Mouse (Mus musculus): ENCODE data around the gene Rgl1. TPM values are rescaled to one million over a fixed set of nuclear protein-coding genes. Genes with fewer than 3 reads are reported as not detected.
"Not testable (repeated sequence)": the region's sequence is repeated elsewhere in the genome, so short reads cannot be mapped to it uniquely, and the experiment has no call there.

The Rgl1 gene
- polyA plus RNA-seq, 1 experiment from 2014 or later = 32.7 TPM

DNA sequence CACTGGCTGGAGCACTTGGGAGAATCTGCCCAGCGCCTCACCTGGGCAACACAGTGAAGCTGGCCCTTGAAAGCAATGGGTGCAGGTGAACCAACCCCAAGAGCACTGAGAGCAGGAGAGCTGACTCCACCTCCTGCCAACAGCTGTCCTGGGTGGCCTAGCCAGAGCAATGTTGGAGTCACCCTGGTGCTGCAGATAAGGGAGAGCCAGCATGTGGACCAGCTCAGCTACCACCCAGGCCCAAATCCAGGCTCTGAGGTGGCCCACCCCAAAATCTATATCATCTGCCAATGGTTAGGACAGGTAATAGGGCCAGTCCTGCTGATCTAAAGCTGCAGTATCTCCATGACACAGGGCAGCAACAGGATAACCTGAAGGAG lies 114.7 kb downstream of the Rgl1 start:
- ATAC-seq (ENCODE audit: insufficient number of reproducible peaks, low FRiP score, low TSS enrichment, low read depth) = no peak
- no peaks in the 10 kb centered on the region for H3K4me1 ChIP-seq (ENCODE audit: control insufficient read depth, insufficient read depth, low read length)
- no peaks in the 10 kb centered on the region for H3K27me3 ChIP-seq (ENCODE audit: control insufficient read depth, insufficient read depth, low read length)
- 84% methylated on average over 1 of the region's 1 CpGs for WGBS
- H3K4me2 ChIP-seq (ENCODE audit: low read depth, severe bottlenecking) = no peak overlapping the region
- no peak for DNase-seq (ENCODE audit: low spot score)
- H3K9me3 ChIP-seq (ENCODE audit: control insufficient read depth, low read length) = no peaks in the 10 kb centered on the region
- H3K4me3 ChIP-seq (ENCODE audit: low read depth, low read length) = no peak overlapping the region
- H3K9ac ChIP-seq (ENCODE audit: low read length) = no peak overlapping the region
- no peaks in the 10 kb centered on the region for H3K36me3 ChIP-seq (ENCODE audit: control insufficient read depth, insufficient read depth, low read length)
- H3K27ac ChIP-seq (replicated peaks; ENCODE audit: low read depth, low read length) = no peak overlapping the region

DNA sequence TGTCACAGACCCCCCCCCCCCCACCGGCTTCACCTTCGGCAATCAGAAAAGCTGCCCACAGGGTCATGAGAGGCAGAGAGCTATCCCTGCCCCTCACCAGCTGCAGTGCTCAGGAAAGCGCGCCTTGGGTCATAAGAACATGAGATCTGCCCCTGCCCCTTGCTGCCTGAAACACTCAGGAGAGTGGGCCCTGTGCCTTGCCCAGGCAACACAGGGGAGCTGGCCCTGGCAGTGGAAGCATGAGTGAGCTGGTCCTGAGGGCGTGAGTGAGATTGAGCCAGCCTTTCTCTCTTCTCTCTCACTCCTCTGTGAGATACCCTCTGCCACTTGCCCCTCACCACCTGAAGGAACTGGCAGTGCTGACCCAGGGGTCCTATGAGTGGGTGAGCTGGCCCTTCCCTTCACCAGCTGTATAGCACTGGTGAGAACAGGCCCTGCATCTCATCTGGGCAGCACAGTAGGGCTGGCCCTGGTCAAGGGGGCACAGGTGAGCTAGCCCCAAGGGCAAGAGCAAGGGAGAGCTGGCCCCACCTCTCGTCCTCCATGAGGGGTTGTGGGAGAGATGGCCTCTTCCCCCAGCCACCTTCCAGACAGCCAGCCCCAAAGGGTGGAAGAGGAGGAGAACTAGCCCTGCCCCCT lies 115.2 kb downstream of the Rgl1 start:
- Histone ChIP-seq H3K9me3 (ENCODE audit: control insufficient read depth, low read length) (no peaks in the 10 kb centered on the region), H3K27me3 (ENCODE audit: control insufficient read depth, insufficient read depth, low read length) (no peaks in the 10 kb centered on the region), H3K4me3 (ENCODE audit: low read depth, low read length) (no peak overlapping the region), H3K4me1 (ENCODE audit: control insufficient read depth, insufficient read depth, low read length) (no peaks in the 10 kb centered on the region), H3K27ac (replicated peaks; ENCODE audit: low read depth, low read length) (no peak overlapping the region), H3K9ac (ENCODE audit: low read length) (no peak overlapping the region), H3K36me3 (ENCODE audit: control insufficient read depth, insufficient read depth, low read length) (no peaks in the 10 kb centered on the region), H3K4me2 (ENCODE audit: low read depth, severe bottlenecking) (no peak overlapping the region)
- WGBS = 79% methylated on average over 6 of the region's 6 CpGs
- ATAC-seq (ENCODE audit: insufficient number of reproducible peaks, low FRiP score, low TSS enrichment, low read depth) = no peak
- DNase-seq (ENCODE audit: low spot score) = no peak

DNA sequence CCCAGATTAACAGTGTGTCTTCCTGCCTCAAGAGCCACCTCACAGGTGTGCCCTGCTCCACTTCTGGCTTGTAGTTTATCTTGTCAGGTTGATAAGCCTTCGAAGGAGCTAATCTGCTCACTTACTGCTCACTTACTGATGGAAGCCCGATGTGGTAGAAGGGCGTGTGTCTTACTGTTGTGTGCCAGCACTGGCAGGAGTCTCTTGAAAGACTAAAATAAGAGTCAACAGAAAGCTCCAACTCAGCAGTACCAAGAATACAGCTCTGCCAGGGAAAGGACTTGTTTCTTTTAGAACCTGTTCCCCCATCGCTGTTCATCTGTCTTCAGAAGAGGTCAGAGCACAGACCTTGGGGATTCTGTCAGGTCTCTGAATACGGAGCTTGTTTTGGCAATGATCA lies 118.1 kb downstream of the Rgl1 start:
- 88% methylated on average over 5 of the region's 5 CpGs for WGBS
- Histone ChIP-seq H3K36me3 (ENCODE audit: control insufficient read depth, insufficient read depth, low read length) (no peaks in the 10 kb centered on the region), H3K9me3 (ENCODE audit: control insufficient read depth, low read length) (no peaks in the 10 kb centered on the region), H3K27ac (replicated peaks; ENCODE audit: low read depth, low read length) (no peak overlapping the region), H3K4me3 (ENCODE audit: low read depth, low read length) (no peak overlapping the region), H3K4me2 (ENCODE audit: low read depth, severe bottlenecking) (no peak overlapping the region), H3K27me3 (ENCODE audit: control insufficient read depth, insufficient read depth, low read length) (no peaks in the 10 kb centered on the region), H3K4me1 (ENCODE audit: control insufficient read depth, insufficient read depth, low read length) (no peaks in the 10 kb centered on the region), H3K9ac (ENCODE audit: low read length) (no peak overlapping the region)
- ATAC-seq (ENCODE audit: insufficient number of reproducible peaks, low FRiP score, low TSS enrichment, low read depth) (no peak), DNase-seq (ENCODE audit: low spot score) (no peak)

DNA sequence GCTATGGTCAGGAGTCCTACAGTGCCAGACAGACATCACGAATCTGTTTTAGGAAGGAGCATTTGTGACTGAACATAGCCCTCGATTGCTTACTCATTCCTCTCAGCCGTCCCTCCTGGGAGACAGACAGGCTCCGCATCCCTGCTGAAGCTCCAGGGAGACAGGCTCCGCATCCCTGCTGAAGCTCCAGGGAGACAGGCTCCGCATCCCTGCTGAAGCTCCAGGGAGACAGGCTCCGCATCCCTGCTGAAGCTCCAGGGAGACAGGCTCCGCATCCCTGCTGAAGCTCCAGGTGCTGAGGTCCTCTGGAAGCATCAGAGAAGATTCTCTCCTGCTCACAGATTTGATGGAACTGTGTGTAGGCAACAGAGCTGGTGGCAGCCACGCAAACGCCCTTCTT lies 123.9 kb downstream of the Rgl1 start:
- H3K27ac ChIP-seq (replicated peaks; ENCODE audit: low read depth, low read length); H3K4me2 ChIP-seq (ENCODE audit: low read depth, severe bottlenecking); H3K36me3 ChIP-seq (ENCODE audit: control insufficient read depth, insufficient read depth, low read length); H3K9me3 ChIP-seq (ENCODE audit: control insufficient read depth, low read length); ATAC-seq (ENCODE audit: insufficient number of reproducible peaks, low FRiP score, low TSS enrichment, low read depth); DNase-seq (ENCODE audit: low spot score); H3K4me3 ChIP-seq (ENCODE audit: low read depth, low read length); H3K9ac ChIP-seq (ENCODE audit: low read length); H3K27me3 ChIP-seq (ENCODE audit: control insufficient read depth, insufficient read depth, low read length): not testable (repeated sequence)
- peaks cover 14% of the 10 kb centered on the region for H3K4me1 ChIP-seq (ENCODE audit: control insufficient read depth, insufficient read depth, low read length)
- WGBS = 81% methylated on average over 10 of the region's 10 CpGs

DNA sequence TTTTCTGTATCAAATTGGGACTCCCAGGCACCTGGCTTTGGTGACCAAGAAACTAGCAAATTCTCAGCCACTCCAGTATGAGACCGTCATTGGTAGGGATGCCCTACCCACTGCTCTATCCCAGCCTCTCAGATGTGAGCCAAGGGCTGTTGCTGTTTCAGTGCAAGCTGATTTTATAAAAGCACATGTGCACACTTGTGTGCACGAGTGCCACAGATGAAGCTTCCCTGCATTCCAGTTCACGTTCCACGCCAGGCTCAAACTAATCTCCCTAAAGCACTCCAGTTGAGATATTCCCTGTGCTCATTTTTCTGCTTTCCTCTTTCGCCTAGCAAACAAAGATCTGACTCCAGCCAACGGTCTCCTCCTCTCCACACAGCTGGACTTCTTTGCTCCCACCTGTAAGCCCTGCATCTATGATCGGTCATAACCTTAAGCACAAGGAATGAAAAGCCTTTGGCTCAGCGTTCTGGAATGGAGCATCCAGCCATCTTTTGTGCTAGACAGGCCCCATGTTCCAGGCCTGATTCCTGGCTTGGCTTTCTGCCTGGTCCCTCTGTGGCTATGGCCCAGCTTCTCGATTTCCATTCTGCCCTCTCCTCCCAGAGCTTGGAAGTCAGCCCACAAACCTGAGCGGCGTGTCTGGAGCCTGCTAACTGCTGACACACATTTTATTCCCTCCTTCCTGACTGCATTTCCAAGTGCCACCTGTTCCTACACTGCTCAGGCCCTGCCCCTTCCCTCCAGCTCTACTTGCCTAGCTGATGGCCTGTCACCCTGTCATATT lies 125.8 kb downstream of the Rgl1 start:
- no peaks in the 10 kb centered on the region for H3K27me3 ChIP-seq (ENCODE audit: control insufficient read depth, insufficient read depth, low read length)
- H3K9ac ChIP-seq (ENCODE audit: low read length) = no peak overlapping the region
- H3K36me3 ChIP-seq (ENCODE audit: control insufficient read depth, insufficient read depth, low read length) = no peaks in the 10 kb centered on the region
- no peak overlapping the region for H3K27ac ChIP-seq (replicated peaks; ENCODE audit: low read depth, low read length)
- 71% methylated on average over 11 of the region's 11 CpGs for WGBS
- H3K9me3 ChIP-seq (ENCODE audit: control insufficient read depth, low read length) = no peaks in the 10 kb centered on the region
- H3K4me1 ChIP-seq (ENCODE audit: control insufficient read depth, insufficient read depth, low read length) = peaks cover 14% of the 10 kb centered on the region
- no peak overlapping the region for H3K4me3 ChIP-seq (ENCODE audit: low read depth, low read length)
- ATAC-seq (ENCODE audit: insufficient number of reproducible peaks, low FRiP score, low TSS enrichment, low read depth) (no peak), DNase-seq (ENCODE audit: low spot score) (peak; percentile 35)
- H3K4me2 ChIP-seq (ENCODE audit: low read depth, severe bottlenecking) = no peak overlapping the region

DNA sequence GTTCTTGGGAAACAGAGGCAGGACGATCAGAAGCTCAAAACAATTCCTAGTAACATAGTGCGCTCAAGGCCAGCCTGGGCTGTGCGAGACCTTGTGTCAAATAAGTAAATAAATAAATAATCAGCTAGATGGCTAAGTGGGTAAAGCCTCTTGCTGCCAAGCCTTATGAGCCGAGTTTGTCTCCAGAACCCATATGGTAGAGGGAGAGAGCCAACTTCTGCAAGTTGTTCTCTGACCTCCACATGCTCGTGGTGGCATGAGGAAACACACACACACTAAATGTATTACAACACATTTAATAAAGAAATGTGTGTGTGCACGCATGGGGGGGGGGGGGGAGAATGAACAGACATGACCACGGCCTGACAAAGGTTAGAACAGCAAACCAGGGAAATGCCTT lies 126.8 kb downstream of the Rgl1 start:
- Histone ChIP-seq H3K27me3 (ENCODE audit: control insufficient read depth, insufficient read depth, low read length) (no peaks in the 10 kb centered on the region), H3K9ac (ENCODE audit: low read length) (no peak overlapping the region), H3K36me3 (ENCODE audit: control insufficient read depth, insufficient read depth, low read length) (no peaks in the 10 kb centered on the region), H3K9me3 (ENCODE audit: control insufficient read depth, low read length) (no peaks in the 10 kb centered on the region), H3K4me3 (ENCODE audit: low read depth, low read length) (no peak overlapping the region), H3K4me1 (ENCODE audit: control insufficient read depth, insufficient read depth, low read length) (peaks cover 14% of the 10 kb centered on the region), H3K4me2 (ENCODE audit: low read depth, severe bottlenecking) (no peak overlapping the region), H3K27ac (replicated peaks; ENCODE audit: low read depth, low read length) (no peak overlapping the region)
- WGBS = 85% methylated on average over 7 of the region's 7 CpGs
- ATAC-seq (ENCODE audit: insufficient number of reproducible peaks, low FRiP score, low TSS enrichment, low read depth) (no peak), DNase-seq (ENCODE audit: low spot score) (no peak)

DNA sequence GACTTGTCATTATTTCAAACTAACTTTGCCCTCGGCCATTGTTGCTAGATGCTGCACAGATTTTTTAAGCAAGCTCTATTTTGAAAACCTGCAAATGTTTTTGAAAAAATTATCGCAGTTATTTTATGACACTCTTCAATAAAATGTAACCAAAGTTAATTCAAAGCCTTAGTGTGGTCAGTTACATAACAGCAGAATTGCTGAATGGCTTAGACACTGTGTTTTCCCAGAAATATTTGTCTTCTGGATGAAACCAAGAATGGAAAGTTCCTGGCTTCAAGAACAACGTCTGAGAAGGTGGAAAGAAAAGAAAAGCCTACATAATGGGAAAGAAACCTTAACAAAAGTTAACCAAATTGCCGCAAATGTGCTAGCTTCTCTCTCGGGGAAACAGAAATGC lies 131.5 kb downstream of the Rgl1 start:
- Histone ChIP-seq H3K4me1 (ENCODE audit: control insufficient read depth, insufficient read depth, low read length) (no peaks in the 10 kb centered on the region), H3K9ac (ENCODE audit: low read length) (no peak overlapping the region), H3K36me3 (ENCODE audit: control insufficient read depth, insufficient read depth, low read length) (no peaks in the 10 kb centered on the region), H3K27ac (replicated peaks; ENCODE audit: low read depth, low read length) (no peak overlapping the region), H3K4me2 (ENCODE audit: low read depth, severe bottlenecking) (no peak overlapping the region), H3K27me3 (ENCODE audit: control insufficient read depth, insufficient read depth, low read length) (no peaks in the 10 kb centered on the region), H3K9me3 (ENCODE audit: control insufficient read depth, low read length) (no peaks in the 10 kb centered on the region), H3K4me3 (ENCODE audit: low read depth, low read length) (no peak overlapping the region)
- ATAC-seq (ENCODE audit: insufficient number of reproducible peaks, low FRiP score, low TSS enrichment, low read depth) = no peak
- 86% methylated on average over 5 of the region's 5 CpGs for WGBS
- DNase-seq (ENCODE audit: low spot score) = no peak

DNA sequence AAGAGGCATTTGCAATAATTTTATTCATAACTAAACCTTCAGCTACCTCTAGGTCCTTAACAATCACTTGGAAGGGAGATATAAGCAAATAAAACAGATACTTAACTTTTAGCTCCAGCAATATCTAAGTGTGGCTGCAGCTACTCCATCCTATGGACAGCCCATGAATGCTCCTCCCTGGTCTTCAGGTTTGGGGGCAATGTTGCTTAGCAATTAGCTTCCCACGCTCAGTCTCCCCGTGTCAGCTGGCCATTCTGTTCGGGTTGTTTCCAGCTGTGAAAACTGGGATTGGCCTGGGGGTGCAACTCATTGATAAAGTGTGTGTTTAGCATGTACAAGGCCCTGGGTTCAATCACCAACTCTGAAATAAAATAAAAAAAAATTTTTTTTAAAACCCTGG lies 136.4 kb downstream of the Rgl1 start:
- ATAC-seq (ENCODE audit: insufficient number of reproducible peaks, low FRiP score, low TSS enrichment, low read depth) = no peak
- 83% methylated on average over 3 of the region's 3 CpGs for WGBS
- H3K9me3 ChIP-seq (ENCODE audit: control insufficient read depth, low read length) = no peaks in the 10 kb centered on the region
- H3K36me3 ChIP-seq (ENCODE audit: control insufficient read depth, insufficient read depth, low read length) = no peaks in the 10 kb centered on the region
- H3K27ac ChIP-seq (replicated peaks; ENCODE audit: low read depth, low read length) = no peak overlapping the region
- DNase-seq (ENCODE audit: low spot score) = no peak
- H3K27me3 ChIP-seq (ENCODE audit: control insufficient read depth, insufficient read depth, low read length) = no peaks in the 10 kb centered on the region
- H3K4me3 ChIP-seq (ENCODE audit: low read depth, low read length) = no peak overlapping the region
- no peak overlapping the region for H3K4me2 ChIP-seq (ENCODE audit: low read depth, severe bottlenecking)
- peaks cover 4% of the 10 kb centered on the region; the same call in 1 of the 2 replicates for H3K4me1 ChIP-seq (ENCODE audit: control insufficient read depth, insufficient read depth, low read length)
- H3K9ac ChIP-seq (ENCODE audit: low read length) = no peak overlapping the region
